Mouse (Mus musculus) thymus, adult 2 months (tissue): ENCODE measurements around the gene Rbak.

Experiments used
- CTCF ChIP-seq: fragments of 200-500 bp; IDR thresholded peaks from 2 replicates; pipeline ENCODE4 v1.5.1; 2012; ENCODE audit warnings: mild to moderate bottlenecking, control low read depth, low read length, moderate library complexity, borderline replicate concordance; ENCODE audit not compliant: control insufficient read depth, poor library complexity, insufficient read depth; ENCODE audit errors: extremely low read depth
- POLR2A ChIP-seq: fragments of 200-500 bp; IDR thresholded peaks from 2 replicates; pipeline ENCODE4 v1.6.1; 2012; ENCODE audit warnings: mild to moderate bottlenecking, low read length, control low read depth, moderate library complexity; ENCODE audit not compliant: control insufficient read depth, poor library complexity, insufficient read depth; ENCODE audit errors: extremely low read depth

- TF ChIP-seq CTCF (no peak), POLR2A (no peak)
Measured at GRCm38 (mm10) chr5:143149536-143149935, 31.0 kb downstream of the Rbak start.
